Mouse (Mus musculus) kidney, adult 10 weeks (tissue): ENCODE measurements around the gene Khdrbs2. TPM values are rescaled to one million over a fixed set of nuclear protein-coding genes. Genes with fewer than 3 reads are reported as not detected.

Experiments
- polyA plus RNA-seq: library from polyadenylated mRNA; stranded (reverse); fragments of 350-450 nt; fragmentation: Illumina TruSeq; extraction: RNeasy Lipid Tissue Mini Kit (QIAGEN cat#74804); gene quantifications from one replicate; pipeline ENCODE4 v1.2.3, GENCODE M21; 2014; ENCODE audit warnings: low read depth, low replicate concordance

Gene Khdrbs2
- not detected for polyA plus RNA-seq

GRCm38 (mm10) chr1:32172506-32173239 lies at the start of gene Khdrbs2:
Gene Khdrbs2 (plus strand): TSS chr1:32172714.

GRCm38 (mm10) chr1:32547194-32547593 lies 374.7 kb downstream of the Khdrbs2 start, which contains the start of gene Gm5415:
Gene Gm5415 (minus strand): TSS chr1:32547294.

